Mouse (Mus musculus) A20 (cell line): ENCODE measurements at regions not wholly inside any gene's neighbourhood (a gene's known extent, or its start where the extent isn't known, plus 50 kb on each side); places are given as distances from the start of the nearest gene placed in this dataset.

Source experiments
- DNase-seq: peaks from one replicate; pipeline ENCODE4 v3.0.0-alpha.2; 2011; ENCODE audit warnings: low read depth, low spot score

DNA sequence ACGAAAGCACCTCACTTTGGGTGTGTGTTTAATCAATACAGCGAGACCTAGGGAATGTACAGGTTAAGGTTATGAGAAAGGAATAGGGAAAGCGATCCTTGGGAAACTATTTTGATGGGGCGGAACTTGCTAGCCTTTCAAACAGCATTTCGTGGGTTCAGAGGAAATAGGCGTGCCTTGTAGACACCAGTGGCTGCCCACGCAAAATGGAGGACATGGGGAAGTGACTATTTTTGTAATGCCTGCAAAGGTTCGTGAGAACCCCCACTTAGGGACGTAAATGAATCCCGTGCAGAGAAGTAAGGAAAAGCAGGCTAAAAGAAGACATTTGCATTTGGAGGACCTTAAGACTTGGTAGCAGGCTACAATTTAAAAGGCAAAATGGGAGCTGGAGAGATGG, 114.1 kb upstream of the Ppm1h start:
- no peak for DNase-seq

DNA sequence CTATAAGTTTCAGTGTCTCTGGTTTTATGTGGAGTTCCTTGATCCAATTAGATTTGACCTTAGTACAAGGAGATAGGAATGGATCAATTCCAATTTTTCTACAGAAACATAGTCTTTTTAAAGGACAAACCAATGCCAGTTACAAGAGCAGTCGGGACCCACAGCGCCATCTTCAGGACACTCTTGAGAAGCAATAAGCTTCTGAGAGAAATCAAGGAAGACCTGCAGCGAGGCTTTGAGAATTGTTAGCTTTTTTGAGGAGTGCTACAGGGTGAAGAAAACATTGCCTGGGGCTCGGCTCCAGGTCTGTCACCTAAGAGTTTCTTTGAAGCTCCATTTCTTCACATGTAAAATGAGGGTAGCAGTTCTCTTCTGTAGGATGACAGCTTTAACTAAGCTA, 112.0 kb upstream of the Ppm1h start:
- peak; percentile 28 for DNase-seq

DNA sequence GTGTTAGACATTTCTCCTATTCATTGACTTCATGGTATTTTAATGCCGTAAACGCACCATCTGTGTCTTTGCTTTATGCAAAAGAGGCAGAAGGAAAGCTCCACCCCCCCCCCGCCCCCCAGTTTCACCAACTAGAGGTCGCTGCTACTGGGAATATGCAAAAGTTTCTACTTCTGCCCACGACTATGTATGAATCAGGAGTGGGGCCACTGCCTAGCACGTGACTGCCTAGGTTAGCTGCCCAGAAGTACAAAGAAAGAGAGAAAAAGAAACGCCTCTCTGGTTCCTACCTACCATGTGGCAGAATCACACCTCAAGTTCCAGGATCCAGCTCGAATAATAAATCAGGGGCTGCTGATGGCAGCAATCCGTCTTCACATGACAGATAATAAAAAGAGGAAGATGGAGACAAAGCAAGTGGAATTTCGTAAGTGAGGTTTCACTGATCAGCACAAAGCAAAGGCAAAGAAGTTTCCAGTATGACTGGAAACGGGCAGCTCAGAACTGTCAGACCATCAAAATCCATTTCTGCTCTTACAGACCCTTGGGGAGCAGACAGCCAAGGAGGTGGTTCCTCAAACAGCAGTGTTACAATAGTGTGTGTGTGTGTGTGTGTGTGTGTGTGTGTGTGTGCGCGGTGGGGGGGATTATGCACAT, 108.9 kb upstream of the Ppm1h start:
- DNase-seq: no peak

DNA sequence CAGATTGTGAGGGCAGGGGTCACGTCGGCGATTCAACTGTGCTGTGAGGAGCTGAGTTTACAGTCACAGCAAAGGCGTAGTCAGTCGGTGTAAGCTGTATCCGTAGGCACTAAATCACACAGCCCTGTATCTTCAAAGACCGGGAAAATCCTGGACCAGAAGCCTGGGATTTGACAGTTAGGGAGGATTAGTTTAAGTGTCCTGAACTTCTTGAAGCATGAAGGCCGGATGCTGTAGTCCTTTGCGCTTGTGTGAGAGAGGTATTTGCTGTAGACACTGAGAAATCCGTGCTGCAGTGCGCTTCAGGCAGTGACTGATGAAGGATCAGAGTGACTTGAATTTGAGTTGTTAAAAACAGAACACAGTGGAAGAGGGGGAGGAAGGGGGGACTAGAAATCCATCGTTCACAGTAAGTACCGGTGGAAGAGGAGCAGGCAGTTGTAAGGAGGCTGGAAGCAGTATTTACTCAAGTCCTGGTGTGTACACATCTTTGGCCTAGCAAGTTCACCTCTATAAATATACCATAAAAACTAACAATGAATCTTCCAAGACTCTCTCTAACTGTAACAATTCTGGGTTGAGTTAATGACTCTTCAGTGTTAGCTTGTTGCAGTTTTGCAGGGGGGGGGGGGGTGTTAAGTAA, 107.5 kb upstream of the Ppm1h start:
- no peak for DNase-seq

DNA sequence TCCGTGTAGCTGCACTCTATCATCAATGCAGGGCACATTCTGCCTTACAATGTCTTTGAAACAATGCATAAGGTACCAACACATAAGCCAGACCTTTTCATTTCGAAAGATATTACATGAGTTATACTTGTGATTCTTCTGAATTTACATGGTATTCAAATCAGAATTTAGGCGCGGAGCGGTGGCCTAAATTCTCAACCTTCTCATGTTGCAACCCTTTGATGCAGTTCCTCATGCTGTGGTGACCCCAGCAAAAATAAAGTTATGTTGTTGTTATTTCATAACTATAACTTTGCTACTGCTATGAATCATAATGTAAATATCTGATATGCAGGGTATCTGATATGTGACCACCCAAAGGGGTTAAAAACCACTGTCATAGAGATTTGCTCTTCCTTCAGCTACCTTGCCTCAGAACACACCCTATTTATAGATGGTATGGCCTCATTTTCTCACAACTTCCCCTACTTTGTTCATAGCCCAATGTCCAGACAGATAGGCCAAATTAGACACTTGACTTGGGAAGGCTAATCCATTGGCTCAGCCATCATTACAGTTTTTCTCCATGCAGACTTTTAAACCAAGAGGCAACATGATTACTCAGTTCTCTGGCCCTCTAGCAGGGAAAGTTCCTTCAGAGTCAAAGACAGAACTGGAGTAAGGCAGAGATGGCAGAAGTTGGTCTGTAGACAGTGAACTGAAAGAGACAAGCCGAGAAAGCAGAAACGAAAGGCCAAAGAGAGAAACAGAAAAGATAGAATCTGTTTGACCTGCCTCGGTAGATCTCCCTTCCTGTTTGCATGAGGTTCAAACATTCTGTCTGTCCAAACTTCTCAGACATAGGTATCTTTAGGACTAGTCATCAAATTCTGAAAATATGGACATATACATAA, 102.1 kb upstream of the Ppm1h start:
- DNase-seq: peak; percentile 73

DNA sequence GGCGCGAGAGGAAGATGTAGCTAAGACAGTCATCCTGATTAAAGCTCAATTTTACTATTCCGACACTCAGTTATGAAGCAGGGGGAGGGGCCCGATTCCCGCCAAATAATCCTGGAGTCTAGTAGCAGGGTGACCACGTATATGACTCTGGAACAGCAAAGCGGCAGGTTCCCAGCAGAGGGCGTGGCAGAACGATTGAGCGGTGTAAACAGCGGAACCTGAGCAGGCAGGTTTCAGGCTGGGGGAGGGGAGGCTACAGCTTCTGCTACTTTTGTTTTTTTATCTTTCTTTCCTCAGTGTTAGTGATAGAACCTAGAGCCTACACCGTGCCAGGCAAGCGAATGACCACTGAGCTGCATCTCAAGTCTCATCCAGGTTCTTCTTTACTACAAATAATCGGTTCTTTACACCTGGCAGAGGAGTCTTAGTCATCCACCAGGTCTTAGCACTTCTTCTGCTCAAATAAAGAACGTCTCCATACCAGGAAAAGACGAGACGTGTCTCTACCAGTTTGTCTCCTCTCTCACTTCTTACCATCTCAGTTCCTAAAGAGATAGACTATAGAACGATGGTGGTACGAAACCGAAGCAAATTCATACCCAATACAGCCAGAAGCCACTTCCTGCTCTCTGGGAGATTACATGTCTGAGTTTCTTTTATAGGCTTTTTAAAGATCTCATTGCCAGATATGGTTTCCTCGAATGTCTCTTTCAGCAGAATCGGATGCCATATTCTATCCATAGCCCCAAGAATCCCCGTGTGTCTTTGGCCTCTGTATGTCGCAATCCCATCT, 100.2 kb upstream of the Ppm1h start:
- no peak for DNase-seq

DNA sequence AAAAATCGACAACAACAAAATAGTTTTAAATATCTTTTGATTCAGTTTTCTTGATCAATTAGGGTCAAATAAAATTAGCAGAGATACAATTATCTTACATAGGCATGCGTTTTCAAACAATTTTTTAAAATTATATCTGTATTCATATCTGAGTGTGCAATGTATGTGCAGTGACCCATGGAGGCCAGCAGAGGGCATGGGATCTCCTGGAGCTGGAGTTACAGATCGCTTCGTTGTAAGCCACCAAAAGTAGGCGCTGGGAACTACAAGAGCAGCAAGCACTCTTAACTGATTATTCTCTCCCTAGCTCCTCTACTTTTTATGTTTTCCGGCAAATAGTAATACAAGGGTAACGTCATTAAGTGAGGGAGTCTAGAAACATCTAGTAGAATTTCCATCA, 97.5 kb upstream of the Ppm1h start:
- no peak for DNase-seq

DNA sequence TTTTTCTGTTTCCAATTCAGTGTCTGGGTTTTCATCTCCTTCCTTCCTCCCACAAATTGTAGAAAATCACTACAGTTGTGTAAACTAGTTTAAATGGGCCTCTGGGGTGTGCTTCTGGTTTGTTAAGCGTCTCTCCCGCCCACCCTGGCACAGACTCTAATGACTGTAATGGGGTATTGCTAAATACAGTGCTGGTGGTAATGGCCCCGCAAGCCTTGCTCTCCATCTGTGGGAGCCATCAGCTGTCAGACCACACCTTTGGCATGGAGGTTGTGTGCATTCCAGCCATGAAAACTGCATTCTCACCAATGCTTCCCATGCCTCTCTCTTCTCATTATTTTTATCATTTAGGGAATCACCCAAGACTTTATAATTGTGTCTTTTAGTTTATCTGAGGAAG, 91.0 kb upstream of the Ppm1h start:
- no peak for DNase-seq

DNA sequence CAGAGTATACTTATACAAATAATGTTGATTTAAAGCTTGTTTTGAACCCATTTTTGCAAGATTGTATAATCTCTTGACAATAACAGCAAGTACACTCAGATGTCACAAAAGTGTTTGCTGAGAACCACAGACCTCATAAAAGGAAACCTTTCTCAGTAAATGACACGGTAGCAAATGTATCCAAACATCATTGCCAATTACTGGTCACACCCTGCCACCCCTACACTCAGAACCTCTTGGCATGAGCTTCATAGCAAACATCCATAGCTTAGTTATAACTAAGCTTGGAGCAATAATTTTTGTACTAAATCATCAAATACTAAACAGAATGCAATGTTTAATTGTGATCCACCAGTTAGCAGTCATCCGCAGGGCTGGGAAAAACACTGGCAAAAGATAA, 79.1 kb upstream of the Ppm1h start:
- no peak for DNase-seq

DNA sequence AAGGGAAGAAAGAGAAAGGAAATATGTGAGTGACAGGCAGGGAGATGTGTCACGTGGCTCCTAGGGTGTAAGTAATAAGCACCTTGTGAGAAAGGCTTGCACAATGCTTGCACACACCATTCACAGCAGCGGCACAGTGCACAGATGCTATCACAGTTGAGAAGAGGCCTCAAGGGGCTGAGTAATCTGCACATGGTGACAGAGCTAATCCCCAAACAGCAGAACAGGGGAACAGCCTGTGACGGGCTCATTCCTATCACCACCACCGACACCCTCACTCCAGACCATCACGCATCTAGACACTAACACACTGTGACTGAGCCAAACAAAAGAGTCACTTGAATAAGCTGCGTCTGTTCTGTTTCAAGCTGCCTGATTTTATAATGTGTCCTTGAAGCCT, 76.2 kb upstream of the Ppm1h start:
- no peak for DNase-seq

DNA sequence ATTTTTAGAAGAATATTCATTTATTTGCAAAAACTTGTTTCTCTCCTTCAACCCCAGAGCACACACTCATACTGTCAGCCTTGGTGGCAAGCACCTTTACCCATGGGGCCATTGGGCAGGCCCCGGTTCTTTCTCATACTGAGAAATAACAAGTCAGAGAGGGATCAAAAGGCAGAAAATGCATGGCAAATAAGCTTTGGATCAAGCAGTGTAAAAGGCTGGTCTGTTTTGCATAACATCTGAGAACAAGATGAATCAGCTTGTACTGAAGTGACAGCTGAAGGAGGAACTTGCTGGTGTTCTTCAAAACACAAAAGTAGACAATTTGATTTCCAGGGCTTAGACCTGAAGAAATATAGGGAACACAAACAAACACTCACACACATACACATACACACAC, 74.6 kb upstream of the Ppm1h start:
- peak; percentile 4 for DNase-seq

DNA sequence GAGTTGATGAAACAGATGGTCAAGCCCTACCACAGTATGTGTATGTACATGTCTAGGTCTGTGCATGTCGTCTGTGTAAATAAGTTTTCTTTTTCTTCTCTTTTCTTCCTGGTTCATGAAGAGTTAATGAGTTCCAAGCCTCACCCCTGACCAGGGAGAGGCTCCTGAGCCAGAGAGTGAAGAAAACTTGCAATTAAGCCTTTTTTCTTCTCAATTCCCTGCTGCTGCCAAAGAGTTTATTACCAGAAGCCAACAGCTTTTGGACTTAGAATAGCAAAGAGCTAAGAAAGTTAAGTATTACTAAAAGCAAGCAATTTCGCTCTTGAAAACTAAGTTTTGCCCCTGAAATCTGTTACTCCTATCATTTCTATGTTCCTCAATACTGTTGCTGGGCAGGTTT, 65.3 kb upstream of the Ppm1h start:
- no peak for DNase-seq

DNA sequence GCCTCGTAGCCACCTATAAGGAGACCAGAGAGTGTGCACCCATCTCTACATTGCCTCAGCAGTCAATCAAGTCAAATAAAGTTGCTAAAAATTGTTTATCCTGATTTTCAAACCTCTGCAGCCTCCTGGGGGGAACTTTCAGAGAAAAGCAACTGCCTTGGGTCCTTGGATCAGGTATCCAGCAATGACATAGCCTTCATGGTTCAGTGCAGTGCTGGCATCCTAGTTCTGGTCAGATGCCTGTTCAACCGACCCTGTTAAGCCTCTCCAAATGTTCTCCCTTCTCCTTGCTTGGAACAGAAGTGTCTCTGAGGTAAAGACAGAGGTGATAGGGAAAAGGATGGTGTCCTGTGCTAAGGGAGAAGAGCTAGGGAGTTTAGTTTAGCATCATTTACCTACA, 64.7 kb upstream of the Ppm1h start:
- DNase-seq: no peak

DNA sequence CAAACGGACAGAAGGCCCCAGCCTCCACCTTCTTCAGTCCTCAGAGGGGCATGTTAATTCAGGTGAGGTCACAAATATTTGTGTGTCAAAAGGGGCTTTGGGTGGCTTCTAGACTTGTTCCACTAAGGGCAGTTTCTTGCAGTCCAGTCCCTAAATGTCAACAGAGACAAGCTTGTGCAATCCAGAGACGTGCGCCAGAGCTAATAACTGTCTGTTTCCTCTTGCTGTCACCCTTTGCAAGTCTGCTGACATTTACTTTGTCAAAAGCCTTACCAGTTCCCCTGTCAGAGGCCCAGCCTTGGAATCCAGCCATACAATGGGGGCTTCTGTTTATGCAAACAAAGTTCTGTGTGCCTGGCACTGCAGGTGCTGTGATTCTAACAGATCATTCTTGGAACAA, 63.8 kb upstream of the Ppm1h start:
- no peak for DNase-seq

DNA sequence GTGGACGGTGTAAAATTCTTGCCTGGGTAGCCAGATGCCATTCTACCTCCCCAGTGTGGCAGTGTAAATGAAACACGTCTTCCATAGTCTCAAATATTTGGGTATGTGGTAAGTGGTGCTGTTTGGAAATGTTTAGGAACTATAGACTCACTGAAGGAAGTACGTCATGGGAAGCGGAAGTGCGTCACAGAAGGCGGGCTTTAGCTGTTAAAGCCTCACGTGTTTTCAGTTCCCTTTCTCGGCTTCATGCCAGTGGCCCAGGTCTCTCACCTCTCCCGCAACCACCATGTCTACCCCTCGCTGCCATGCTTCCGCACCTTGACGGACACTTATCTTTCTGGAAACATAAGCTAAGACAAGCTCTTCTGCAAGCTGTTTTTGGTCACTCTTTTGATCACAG, 62.9 kb upstream of the Ppm1h start:
- DNase-seq: no peak

DNA sequence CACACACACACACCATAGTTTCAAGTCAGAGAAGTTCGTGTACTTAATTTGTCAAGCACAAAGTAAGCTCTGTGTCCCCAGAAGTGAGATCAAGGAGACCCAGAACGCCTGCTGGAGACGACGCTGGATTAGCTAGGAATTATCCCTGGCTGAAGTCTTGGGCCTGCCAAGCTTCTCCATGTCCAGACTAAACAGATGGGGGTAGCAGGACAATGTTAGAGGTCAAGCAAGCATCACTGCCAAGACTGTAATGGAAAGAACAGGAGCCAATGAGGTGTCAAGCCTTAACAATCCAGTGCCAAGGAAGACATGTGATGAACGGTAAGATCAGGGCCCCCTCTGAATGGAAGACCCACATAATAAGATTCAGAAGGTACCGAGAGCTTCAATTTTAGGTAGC, 62.2 kb upstream of the Ppm1h start:
- DNase-seq: no peak

DNA sequence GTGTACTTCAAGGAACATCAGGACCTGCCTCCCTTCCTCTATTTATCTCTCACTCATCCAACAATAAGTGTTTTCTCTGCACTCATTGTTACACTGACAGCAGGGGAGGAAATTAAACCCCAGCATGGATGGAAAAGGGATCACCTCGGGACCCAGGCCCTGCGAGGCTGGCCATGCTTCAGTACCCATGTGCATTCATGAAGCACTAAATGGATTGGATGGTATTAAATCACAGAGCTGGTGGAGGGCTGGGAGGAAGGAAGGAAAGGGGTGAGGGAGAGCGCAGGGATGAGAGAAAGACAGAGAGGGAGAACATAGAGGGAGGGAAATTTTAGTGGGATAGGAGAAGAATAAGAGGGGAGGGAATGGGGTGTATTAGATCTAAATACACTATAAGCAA, 59.7 kb upstream of the Ppm1h start:
- DNase-seq: no peak

DNA sequence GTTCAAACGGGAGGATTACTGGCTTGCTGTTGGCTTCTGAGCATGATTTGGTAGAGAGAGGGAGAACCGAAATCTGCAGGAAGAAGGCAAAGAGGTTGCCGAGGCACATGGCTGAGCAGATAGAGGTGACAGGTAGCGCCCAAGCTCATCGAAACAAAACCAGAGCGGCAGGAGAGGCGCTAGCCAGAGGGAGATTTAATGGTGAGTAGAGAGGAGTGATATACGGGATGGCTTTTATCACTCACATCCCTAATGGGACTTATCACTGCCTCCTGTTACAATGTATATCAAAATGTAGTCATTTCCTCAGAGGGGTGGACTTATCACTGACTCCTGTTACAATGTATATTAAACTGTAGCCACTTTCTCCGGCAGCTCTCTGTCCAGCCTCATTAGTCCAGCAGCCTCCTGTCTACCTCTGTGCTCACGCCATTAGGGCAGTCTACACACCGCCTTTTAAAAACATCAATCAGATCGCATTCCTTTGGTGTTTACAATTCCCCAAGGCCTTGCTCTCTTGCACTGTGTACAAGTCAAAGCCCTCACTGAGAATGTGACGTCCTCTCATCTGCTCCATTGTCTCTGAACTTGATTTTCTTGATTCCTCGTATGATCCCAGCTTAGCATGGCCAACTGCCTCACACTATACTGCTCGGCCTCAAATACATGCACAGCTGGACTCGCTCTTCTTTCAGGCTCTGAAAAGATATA, 59.0 kb upstream of the Ppm1h start:
- no peak for DNase-seq
